Mouse (Mus musculus) thymus, adult 2 months (tissue): Measurements from ENCODE around the gene Zfp664. TPM values are rescaled to one million over a fixed set of nuclear protein-coding genes. Genes with fewer than 3 reads are reported as not detected.

Experiments used
- DNase-seq: peaks from one replicate; pipeline ENCODE4 v3.0.0; 2021
- H3K27ac ChIP-seq: fragments of 200-500 bp; 2 replicates; pipeline ENCODE4 v1.5.1; 2012; ENCODE audit warnings: low read length, control low read depth; ENCODE audit not compliant: control insufficient read depth, insufficient read depth
- H3K27me3 ChIP-seq: fragments of 200-500 bp; 2 replicates; pipeline ENCODE4 v1.6.1; 2012; ENCODE audit warnings: mild to moderate bottlenecking, low read length, moderate library complexity, mixed read lengths; ENCODE audit not compliant: control insufficient read depth, insufficient read depth
- H3K36me3 ChIP-seq: fragments of 200-500 bp; 2 replicates; pipeline ENCODE4 v1.6.1; 2012; ENCODE audit warnings: mild to moderate bottlenecking, low read length, moderate library complexity; ENCODE audit not compliant: control insufficient read depth, insufficient read depth
- H3K4me1 ChIP-seq: fragments of 200-500 bp; replicated peaks from 2 replicates; pipeline ENCODE4 v1.6.1; 2012; ENCODE audit warnings: low read length; ENCODE audit not compliant: control insufficient read depth, insufficient read depth
- H3K4me3 ChIP-seq: fragments of 200-500 bp; 2 replicates; pipeline ENCODE4 v1.5.1; 2012; ENCODE audit warnings: mild to moderate bottlenecking, low read length, control low read depth, moderate library complexity; ENCODE audit not compliant: control insufficient read depth, insufficient read depth
- CTCF ChIP-seq: fragments of 200-500 bp; IDR thresholded peaks from 2 replicates; pipeline ENCODE4 v1.5.1; 2012; ENCODE audit warnings: mild to moderate bottlenecking, control low read depth, low read length, moderate library complexity, borderline replicate concordance; ENCODE audit not compliant: control insufficient read depth, poor library complexity, insufficient read depth; ENCODE audit errors: extremely low read depth
- POLR2A ChIP-seq: fragments of 200-500 bp; IDR thresholded peaks from 2 replicates; pipeline ENCODE4 v1.6.1; 2012; ENCODE audit warnings: mild to moderate bottlenecking, low read length, control low read depth, moderate library complexity; ENCODE audit not compliant: control insufficient read depth, poor library complexity, insufficient read depth; ENCODE audit errors: extremely low read depth
- WGBS: fragments of 180-500 bp; shearing (Covaris S2); methylation state at CpG from one replicate; pipeline ENCODE4 v1.1.7; 2018; 5-methylcytosine and 5-hydroxymethylcytosine counted together
- polyA plus RNA-seq: library from polyadenylated mRNA; depleted of rRNA; stranded (reverse); fragments of >200 nt; gene quantifications from 2 replicates; pipeline ENCODE4 v1.2.3, GENCODE M21; 2012

The Zfp664 gene
- polyA plus RNA-seq, 1 experiment, result 35.7 TPM

DNA sequence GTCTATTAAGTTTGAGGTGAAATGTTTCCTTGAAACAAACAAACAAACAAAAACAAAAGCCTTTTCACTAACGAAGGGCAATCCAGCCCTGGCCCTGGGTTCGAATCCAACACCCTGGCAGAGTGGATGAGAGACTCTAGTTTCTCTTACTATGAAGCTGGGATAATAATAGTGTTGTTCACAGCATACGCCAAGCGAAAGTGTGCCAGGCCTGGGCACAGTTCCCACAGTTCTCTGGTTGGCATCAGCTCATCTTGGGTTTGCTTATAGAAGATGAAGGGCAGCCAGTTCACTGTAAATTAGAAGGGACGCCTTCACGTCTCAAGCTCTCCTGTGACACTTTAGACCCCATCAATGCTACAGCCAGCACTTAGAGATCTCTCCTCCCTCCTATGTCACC is 39.2 kb downstream of the Zfp664 start:
- Histone ChIP-seq H3K27ac (no peak overlapping the region), H3K27me3 (no peaks in the 10 kb centered on the region), H3K4me3 (no peak overlapping the region), H3K4me1 (peaks cover 12% of the 10 kb centered on the region), H3K36me3 (no peaks in the 10 kb centered on the region)
- TF ChIP-seq CTCF, result no peak
- no peak for TF ChIP-seq POLR2A
- DNase-seq, result no peak
- WGBS, result 96% methylated on average over 6 of the region's 6 CpGs

DNA sequence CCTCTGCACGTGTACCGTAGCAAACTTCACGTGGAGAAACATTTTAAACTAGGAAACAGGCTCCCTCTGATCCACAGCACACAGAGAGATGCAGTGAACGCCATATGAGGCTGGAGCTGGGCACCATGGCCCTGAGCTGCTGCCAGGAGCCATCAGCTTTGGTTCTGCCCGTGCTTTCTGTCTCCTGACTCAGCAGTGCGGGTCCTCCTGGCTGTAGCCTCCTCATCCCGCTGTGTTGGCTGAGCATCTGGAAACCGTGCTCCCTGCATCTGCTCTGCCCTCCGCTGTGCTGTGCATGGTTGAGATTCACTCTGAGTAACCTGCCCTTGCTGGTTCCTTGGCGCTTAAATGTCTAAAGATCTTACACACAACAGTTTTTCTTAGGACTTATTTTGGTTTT is 39.7 kb downstream of the Zfp664 start:
- Histone ChIP-seq H3K4me1 (peaks cover 17% of the 10 kb centered on the region), H3K27ac (no peak overlapping the region), H3K36me3 (no peaks in the 10 kb centered on the region), H3K4me3 (no peak overlapping the region), H3K27me3 (no peaks in the 10 kb centered on the region)
- WGBS, result 94% methylated on average over 10 of the region's 10 CpGs
- TF ChIP-seq POLR2A (no peak), CTCF (no peak)
- no peak for DNase-seq

DNA sequence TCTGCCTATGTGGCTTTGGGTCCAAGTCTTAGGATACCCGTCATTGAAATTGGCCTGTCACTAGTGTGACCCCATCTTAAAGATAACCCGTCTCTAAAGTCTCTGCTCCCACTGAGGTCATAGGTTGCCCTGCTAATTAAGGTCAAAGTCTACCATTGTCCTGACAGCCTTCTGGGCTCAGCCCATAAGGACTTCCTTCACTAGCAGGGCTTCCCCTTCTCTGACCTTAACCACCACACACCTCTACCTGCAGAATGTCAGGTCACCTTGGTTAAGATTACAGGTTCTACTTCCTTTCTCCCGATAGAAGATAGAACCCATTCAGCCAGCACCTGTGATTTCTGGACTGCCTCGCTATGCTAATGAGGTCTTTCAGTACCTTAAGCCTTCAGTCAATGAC is 41.4 kb downstream of the Zfp664 start:
- TF ChIP-seq POLR2A (no peak), CTCF (no peak)
- H3K36me3 ChIP-seq, result no peaks in the 10 kb centered on the region
- 93% methylated on average over 4 of the region's 4 CpGs for WGBS
- H3K4me3 ChIP-seq, result no peak overlapping the region
- H3K27ac ChIP-seq, result no peak overlapping the region
- H3K27me3 ChIP-seq, result no peaks in the 10 kb centered on the region
- no peak for DNase-seq
- peaks cover 24% of the 10 kb centered on the region for H3K4me1 ChIP-seq

DNA sequence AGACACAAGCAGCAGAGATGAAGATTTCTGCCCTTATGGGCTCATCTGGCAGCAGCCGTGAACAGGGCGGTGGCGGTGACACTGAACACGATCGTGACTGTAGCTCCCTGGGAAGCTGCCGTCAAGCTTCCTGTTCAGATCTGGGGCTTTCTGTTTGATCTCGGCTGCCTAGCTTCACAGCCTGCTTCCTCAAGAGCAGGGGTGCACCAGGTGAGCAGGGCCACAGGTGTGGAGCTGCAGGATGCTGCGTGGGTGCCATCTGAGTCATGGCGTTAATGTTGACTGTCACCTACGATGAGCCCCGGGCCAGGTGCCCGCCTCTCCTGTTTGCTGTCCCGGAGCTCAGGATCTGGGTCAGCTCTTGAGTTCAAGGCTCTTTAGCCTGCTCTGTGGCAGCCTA is 44.4 kb downstream of the Zfp664 start:
- WGBS, result 13% methylated on average over 13 of the region's 13 CpGs
- peak; percentile 72 for DNase-seq
- no peaks in the 10 kb centered on the region for H3K36me3 ChIP-seq
- peaks cover 19% of the 10 kb centered on the region for H3K4me1 ChIP-seq
- no peak overlapping the region for H3K4me3 ChIP-seq
- TF ChIP-seq CTCF, result no peak
- TF ChIP-seq POLR2A, result 0 out of 2 replicates have a peak, but pooled peaks have one; percentile 26
- no peak overlapping the region for H3K27ac ChIP-seq
- H3K27me3 ChIP-seq, result no peaks in the 10 kb centered on the region

DNA sequence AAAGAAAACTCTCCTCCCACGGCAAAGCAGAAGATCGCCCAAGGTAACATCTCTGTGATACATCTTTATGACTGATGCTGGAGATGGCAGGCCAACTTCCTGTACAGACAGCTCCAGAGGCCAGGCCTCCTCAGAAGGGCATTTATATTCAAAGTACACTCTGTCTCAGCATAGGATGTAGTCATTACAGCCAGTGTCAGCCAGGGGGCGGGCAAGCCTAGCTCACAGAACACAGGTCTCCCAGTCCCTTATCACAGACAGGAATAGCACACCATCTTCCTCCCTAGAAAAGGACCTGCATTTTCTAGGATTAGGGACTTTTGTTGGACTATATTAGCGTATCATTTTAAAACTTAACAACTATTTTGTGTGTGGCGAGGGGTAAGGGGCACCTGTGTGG is 46.4 kb downstream of the Zfp664 start:
- H3K27ac ChIP-seq, result no peak overlapping the region
- H3K36me3 ChIP-seq, result no peaks in the 10 kb centered on the region
- DNase-seq, result peak; percentile 83
- no peaks in the 10 kb centered on the region for H3K27me3 ChIP-seq
- WGBS, result 36% methylated on average over 5 of the region's 5 CpGs
- H3K4me3 ChIP-seq, result no peak overlapping the region
- peaks cover 19% of the 10 kb centered on the region for H3K4me1 ChIP-seq
- TF ChIP-seq CTCF, result no peak
- TF ChIP-seq POLR2A, result no peak

DNA sequence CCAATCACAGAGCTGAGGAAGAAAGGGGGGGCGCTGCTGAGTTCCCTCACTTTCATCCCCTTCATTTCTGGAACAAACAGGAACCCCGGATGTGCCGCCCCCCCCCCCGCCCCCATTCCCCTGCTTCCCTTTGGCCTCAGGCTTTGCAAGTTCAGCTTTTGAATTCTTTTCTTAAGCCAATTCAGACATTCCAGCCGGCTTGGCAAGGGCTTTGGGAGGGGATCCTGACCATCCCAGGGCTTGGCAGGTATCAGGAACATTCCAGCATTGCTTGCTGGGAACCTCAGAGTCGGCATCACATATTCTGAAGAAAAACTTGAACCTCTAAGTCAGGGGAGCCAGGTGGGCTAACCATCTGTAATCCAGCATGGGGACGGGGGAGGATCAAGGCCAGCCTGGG is 49.8 kb downstream of the Zfp664 start:
- Histone ChIP-seq H3K27ac (no peak overlapping the region), H3K36me3 (no peaks in the 10 kb centered on the region), H3K27me3 (no peaks in the 10 kb centered on the region), H3K4me3 (no peak overlapping the region), H3K4me1 (peaks cover 7% of the 10 kb centered on the region)
- TF ChIP-seq CTCF (no peak), POLR2A (no peak)
- DNase-seq, result no peak
- 85% methylated on average over 6 of the region's 7 CpGs for WGBS
